Mouse (Mus musculus): ENCODE measurements at regions not wholly inside any gene's neighbourhood (a gene's known extent, or its start where the extent isn't known, plus 50 kb on each side); places are given as distances from the start of the nearest gene placed in this dataset.

- TF ChIP-seq EP300 (IDR thresholded peaks at IDR 0.05; ENCODE audit: low read depth) (no peak), CTCF (IDR thresholded peaks at IDR 0.05; ENCODE audit: low read depth) (no peak)
Observed at GRCm38 (mm10) chr10:37741581-37741980, 602.9 kb upstream of the Marcks start.
